Mouse (Mus musculus): Measurements from ENCODE around the gene Ndufs7.

DNA sequence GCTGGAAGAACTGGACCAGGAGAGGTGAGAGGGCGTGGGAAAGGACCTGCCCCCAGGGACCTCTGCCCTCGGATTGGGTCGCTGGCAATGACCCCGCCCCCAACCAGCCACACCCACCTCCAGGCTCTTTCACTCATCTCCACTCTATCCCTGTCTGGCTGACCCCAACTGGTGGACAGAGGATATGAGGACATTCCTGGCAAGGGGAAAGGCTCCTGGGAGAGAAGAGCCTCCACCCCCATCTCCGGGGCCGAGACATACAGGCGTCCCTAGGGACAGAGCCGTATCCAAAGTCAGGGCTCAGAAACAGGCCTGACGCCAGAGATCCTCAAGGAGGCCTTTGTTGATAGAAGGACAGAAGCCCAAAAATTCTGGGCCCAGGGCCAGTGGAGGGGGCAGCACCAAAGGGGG is 53.6 kb downstream of the Ndufs7 start:
- TF ChIP-seq MAFK (IDR thresholded peaks at IDR 0.05; ENCODE audit: borderline replicate concordance, low read depth, low read length) (no peak), MYB (IDR thresholded peaks at IDR 0.05; ENCODE audit: low read depth, low read length) (no peak), POLR2A (IDR thresholded peaks at IDR 0.05; ENCODE audit: control insufficient read depth in 1 of 2, insufficient read depth in 1 of 2, low read depth in 1 of 2, low read length in 2 of 2, poor library complexity in 1 of 2) (no peak), ETS1 (IDR thresholded peaks at IDR 0.05; ENCODE audit: low read depth, low read length) (no peak)

All from MEL (cell line).